Mouse (Mus musculus) kidney, postnatal 14 days (tissue): ENCODE measurements at regions not wholly inside any gene's neighbourhood (a gene's known extent, or its start where the extent isn't known, plus 50 kb on each side); places are given as distances from the start of the nearest gene placed in this dataset.

Experiments used
- DNase-seq: peaks from one replicate; pipeline ENCODE4 v3.0.0; 2022; ENCODE audit warnings: mixed read lengths

DNA sequence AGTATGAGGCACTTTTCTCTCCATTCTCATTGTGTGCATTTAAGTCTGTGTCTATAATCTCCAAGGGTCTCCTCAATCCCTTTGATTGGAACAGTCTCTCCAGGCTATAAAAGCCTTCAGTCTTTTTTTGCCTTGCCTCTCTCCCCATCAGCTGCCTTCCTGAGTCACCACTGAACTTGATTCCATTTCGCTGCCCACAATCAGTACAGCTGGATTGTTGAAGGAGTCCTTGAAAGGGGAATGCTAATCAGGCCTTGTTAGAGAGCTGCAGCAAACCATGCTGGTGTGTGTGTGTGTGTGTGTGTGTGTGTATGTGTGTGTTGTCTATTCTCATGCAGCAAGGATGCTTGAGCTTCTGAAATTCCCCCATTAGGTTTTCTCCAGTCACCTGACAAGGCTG is 129.3 kb upstream of the Parp11 start:
- no peak for DNase-seq

DNA sequence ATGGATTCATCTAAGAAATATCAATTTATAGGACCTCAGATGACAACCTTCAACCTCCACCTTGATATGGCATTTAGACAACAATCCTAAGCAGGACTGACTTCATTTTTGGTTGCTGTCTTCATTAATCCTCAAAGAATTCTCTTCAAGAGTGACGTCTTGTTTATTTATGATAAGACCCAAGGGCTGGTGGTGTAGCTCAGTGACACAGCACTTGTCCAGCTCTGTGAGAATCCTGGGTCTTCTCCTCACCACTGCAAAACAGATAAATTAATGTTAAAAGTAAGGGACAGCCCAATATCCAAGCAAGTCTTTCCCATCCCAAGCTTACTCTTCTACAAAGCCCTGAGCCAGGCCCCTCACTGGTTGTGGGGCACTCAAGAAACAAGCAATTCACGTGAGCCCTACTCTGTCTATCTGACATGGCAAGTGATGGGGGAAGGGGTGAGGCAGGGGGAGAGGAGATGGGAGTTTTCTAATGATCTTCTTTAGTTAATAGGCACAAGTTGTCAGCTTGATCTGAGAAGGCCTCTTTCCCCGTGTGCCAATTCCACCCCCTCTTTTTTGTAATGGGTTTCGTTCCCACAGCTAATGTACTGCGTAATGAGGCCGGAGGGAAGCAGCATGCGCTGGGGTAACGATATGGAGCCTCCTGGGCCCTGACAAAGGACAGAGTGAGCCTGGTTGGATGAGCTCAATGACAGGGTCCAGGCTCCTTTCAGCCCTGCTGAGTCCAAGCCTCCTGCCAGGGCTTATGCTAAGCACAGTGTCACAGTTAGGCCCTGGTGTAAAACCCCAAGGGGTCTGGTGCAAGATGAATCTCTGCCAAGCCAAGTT is 127.7 kb upstream of the Parp11 start:
- DNase-seq, result no peak

DNA sequence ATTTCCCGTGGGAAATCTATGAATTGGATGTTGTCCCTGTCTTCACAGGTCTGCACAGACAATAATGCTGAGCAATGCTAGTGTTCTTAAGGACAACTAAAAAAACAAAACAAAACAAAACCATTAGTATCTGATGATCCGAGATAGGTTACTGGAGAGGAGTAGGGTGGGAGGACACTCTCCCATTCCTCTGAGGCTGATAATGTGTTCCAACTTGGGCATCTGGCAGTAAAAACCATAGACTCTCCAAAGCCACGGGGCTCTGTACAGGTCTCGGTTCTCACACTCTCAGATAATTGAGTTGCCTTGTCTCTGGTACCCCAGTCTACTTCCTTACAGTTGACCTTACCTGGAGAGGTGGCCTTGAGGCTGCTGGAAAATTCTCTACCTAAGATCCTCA is 126.0 kb upstream of the Parp11 start:
- DNase-seq, result no peak

DNA sequence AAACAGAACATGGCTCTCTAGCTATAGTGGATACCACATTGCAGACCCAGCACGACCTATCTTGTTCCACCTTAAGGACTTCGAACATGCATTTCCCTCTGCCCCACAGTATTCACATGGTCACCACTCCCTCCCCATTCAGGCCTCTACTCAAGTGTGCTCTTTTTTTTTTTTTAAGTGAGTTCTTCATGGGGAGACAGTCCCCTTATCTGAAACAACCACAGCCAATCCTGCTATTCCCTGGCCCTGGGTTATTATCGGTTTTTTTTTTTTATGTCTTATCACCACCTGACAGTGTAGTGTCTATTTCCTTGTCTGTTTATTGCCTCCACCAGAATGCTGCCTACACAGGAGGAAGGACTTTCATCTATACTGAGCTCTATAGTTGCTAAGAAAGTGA is 125.6 kb upstream of the Parp11 start:
- no peak for DNase-seq

DNA sequence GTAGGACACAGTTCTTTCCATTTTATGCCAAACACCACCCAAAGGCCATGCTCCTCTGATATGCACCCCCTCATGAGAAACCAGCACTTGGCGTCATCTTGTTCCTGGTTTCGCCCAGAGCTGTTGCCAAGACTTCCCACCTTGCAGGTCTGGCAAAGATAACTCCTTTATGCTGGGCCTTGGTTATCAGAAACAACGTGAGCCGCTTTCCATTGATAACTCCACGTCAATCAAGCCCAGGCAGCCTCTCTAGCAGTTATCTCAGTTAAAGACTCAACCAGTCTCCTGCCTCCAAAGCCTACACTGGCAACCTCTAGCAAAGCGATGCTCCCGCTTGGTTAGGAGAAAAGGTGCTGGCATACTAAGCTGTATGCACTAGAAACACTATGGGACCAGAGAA is 124.2 kb upstream of the Parp11 start:
- no peak for DNase-seq

DNA sequence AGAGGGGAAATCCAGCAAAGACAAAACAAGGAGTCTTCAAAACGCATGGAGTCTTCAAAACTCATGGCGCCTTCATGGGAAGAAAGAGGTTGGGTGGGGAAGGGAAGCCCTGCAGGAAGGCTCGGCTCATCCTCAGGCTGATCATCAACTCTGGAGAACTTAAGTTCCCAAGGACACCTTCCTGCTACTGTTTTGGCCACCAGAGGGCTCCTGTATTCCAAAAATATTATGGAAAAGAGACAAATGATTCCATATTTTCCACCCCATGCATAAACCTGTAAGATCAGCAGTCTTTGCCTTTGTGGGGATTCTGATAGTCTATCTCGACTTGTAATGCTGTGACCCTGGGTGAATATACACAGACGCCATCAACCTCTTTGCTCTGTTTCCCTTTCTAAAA is 121.7 kb upstream of the Parp11 start:
- peak; percentile 71 for DNase-seq

DNA sequence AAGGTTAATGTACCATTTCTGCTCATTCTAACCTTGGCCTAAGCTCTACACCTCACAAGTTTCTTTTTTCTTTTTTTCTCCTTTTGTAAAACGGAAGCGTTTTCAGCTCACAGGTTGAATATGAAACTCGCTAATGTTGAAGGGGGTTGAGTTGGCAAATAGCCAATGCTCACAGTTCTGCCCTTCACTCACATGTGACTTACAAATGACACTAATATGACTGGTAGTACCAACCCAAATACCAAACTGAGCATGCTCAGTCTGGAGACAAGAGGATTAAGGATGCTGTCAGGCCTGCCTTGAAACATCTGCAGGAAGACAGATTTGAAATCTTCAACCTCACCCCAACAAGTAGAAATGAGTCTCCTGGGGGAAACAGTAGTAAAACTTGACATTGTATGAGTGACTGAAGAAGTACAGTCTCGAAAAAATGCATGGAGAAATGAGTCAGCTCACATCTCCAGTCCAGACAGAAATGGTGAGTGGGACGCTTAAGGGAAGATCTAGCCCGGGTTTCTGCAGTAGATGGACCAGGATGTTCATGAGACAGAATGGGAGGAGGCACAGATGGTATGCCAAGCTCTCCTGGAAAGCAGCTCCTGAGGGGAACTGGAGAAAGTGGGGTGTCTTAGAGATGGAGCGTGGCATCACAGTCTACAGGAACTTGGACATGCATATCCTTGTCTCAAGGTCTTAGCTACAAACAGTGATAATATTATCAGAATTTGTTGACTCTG is 120.9 kb upstream of the Parp11 start:
- DNase-seq, result no peak

DNA sequence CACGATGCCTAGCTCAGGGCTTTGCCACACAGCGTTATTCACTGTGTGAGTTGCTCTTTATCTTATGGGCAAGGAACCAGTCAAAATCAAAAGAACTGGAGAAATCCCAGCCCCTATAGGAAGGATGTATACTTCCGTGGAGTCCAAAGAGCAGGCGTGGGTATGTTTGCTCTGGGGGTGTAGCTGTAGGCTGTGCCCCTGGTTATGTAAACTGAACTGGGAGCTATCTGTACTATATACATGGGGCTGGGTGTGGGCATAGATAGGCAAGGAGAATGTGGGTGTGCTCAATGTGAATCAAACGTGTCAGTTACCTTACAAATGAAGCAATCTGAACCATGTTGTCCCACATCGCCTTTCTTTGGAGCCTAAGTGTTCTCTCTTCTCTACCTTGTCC is 120.3 kb upstream of the Parp11 start:
- no peak for DNase-seq

DNA sequence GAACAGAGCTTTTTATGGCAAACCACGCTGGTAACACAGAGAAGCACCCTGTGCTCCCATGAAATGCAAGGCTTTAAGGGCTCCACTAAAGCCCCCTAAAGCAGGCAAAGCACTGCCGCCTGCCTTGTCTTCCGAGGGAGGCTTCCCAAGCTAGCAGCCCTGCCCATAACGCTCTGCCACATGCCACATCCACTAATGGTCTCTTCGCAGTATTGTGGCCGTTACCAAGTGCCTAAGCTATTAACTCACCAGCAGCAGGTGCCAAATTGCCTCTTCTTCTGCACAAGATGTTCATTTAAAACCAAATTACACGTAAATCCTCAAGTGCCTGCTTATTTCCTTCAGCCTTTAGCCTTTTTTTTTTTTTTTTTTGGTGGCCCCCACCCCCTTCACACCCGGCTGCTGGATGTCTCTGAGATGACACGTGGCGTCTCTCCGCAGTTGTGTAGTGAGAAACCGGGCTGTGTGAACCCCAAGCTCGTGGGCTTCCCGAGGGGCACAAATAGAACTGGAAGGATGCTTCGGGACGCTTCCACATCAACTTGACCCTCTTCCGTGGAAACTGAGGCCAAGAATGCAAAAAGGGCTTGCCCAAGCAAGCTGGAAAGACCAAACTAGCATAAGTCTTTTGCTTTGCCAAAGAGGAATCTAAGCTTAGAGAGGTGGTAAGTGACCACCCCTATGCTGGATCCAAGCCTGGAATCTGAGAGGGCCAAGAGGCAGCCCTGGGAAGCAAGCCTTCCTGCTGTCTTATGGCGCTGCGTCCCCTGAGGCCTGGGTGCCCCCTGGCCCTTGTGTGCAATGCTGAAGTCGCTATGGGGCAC is 117.2 kb upstream of the Parp11 start:
- peak; percentile 17 for DNase-seq

DNA sequence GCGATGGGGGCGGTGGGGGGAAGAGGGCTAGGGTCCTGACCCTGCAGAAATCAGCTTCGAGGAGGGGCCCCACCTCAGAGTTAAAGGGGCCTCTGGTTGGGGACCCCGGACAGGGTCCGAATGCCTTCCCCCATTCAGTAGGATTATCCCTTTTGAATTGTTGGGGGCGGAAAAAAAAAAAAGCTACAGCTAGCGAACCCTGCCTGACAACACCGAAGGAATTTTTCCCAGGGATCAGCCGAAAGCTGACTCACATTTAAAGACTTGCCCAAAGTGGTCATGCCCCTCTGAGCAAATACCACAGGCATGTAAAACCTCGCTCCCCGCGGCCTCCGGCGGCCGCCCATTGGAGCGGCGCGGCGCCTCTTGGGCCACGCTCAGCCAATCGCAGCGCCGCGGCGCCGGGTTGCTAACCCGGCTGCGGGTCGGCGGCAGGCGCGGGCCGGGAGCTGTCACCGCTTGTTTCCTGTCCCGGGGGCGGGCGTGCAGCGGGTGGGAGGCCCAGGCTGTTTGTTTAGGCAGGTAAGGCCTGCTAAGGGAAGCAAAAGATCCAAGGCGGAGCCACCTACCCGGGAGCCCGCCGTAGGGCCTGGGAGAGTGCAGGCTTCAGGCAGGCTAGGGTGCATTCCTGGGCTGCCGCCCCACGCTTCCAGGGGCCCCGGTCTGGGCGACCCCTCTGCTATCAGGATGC is 116.5 kb upstream of the Parp11 start:
- peak; percentile 91 for DNase-seq

DNA sequence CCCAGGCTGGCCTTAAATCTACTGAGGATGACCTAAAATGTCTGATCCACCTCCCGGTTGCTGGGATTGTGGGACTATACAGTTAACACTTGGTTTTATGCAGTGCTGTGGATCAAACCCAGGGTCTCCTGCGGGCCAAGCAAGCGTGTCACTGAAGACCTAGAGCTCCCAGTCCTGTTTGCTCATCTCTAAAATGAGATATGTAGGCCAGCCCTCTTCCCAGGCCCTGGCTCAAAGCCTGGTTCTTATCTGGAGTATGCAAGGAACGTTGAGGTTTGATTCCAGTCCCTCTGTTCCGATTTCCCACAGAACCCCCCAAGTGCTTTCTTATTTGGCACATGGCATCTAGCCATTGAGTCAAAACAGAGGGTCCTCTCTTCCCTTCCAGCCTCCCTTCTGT is 115.5 kb upstream of the Parp11 start:
- DNase-seq, result peak; percentile 21

DNA sequence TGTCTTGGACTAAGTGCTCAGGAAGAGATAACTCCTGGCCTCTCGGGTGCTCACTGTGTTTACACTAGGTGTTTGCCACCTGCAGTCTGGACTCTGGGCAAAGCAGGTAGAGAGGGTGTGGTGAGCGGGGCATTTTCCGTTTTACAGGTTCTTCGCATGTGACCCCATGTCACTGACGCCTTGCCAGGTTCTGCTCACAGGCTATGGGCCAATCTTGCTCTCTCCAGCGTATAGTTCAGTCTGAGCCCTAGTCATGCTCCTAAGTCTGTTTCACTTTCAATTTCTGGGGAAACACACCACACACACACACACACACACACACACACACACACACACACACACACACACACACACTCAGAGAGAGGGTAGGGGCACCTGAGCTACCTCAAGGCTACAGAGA is 112.4 kb upstream of the Parp11 start:
- DNase-seq, result no peak

DNA sequence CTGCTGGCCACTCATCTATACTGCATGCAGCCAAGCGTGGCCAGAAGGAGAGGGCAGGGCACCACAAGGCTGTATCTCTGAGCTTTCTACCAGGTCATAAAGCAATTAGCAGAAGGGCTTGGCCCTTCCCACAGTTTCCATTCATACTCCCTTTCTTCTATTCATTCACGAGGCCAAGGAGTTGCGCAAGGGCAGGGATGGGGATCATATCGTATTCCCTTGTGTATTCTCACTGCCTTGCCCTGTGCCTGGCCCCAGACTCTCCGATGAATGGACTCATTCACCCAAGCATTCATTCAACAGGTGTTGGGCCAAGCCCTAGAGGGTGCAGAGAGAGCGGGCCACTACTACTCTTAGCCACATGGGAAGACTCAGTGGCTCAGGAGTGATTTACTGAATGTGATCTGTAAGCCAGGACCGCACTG is 111.2 kb upstream of the Parp11 start:
- no peak for DNase-seq

DNA sequence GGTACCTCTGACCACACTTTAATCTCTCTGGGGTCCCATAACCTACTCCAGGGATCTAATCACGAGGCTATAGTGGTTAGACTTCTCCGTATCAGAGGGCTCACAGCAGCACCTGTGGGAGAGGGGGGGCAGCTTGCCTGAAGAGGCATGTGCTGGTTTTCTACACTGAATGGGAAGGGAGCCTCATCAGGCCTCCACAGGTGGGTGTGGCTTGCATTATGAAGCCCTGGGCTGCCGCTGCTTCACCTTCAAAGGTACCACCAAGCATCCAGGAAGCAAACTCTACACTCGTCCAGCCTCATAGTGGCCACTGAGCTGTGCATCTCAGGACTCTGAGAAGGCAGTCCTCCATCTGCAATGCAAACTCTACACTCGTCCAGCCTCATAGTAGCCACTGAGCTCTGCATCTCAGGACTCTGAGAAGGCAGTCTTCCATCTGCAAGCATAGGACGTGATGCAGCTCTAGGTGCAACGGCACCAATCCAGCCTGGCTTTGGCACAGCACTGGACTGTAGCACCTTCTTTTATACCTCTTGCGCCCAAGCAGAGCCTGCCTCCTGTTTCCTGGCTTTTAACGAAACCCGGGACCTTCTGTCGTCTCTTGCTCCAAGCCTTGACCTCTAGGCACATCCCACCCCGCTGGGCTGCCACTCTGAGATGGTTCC is 110.5 kb upstream of the Parp11 start:
- no peak for DNase-seq

DNA sequence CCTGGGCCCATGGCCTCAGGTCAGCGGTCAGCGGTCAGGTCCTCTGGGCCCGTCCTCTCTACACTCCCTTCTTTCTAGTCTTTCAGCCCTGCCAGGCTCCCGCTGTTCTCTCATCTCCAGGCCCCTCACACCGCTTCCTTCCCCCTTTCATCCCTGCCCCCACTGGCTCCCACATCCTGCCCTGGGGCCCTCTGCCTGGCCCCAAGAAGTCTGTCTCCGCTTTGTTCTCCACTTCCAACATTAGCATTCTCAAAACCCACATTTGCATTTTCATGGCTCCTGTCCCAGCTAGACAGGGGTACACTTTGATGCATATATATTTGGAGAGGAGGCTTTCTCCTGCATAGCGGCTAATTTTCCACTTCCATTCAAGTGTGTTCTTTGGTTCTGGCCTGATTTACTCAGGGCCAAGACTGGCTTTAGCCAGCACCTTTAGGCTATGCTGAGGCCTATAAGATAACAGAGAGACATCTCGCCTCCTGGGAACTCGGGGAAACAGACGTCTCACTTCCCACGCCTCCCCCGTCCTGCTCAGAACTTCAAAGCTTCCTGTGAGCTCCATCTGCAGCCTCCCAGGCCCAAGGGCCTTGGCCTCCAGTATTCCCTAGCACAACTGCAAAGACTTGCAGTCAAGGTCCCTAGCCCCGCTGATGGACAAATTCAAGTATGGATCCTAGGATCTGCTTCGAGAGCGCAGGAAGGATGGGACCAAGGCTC is 109.8 kb upstream of the Parp11 start:
- DNase-seq, result no peak

DNA sequence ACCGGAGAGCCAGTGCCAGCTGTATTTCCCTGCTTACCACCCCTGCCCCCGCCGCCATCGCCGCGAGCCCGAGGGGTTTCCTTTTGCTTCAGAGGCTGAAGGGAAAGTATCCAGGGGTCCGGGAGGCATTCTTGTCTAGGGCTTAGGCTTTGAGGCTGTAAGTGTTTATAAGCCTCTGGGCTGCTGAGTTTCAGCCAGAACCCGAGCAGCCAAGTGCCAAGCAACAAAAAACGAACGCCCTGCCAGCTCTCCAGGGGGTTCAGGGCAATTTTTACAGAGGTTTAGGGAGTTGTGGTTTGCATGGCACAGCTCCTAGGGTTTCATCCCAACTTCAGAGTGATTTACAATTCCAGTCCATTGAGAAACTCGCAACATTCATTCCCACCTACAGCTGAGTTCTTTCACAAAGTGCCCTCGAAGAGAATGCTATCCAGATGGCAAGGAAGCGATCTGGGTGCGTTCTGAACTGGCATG is 109.2 kb upstream of the Parp11 start:
- DNase-seq, result no peak

DNA sequence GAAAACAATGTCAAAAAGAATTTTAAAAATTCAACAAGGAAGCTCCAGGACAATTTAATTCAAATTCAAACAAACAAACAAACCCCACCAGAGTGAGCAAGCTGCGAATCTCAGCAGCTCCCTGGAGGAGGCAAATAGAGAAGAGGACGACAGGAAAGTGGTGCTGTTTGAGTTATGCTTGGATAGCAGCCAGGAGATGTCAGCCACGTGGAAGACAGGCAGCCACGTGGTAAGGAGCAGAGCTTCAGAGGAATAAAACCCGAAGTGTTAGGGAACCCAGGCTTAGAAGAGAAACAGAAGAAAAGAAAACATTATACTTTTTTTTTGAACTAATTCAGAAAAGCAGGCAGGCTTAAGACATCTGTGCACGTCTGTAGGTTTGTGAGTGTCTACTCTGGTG is 108.2 kb upstream of the Parp11 start:
- no peak for DNase-seq

DNA sequence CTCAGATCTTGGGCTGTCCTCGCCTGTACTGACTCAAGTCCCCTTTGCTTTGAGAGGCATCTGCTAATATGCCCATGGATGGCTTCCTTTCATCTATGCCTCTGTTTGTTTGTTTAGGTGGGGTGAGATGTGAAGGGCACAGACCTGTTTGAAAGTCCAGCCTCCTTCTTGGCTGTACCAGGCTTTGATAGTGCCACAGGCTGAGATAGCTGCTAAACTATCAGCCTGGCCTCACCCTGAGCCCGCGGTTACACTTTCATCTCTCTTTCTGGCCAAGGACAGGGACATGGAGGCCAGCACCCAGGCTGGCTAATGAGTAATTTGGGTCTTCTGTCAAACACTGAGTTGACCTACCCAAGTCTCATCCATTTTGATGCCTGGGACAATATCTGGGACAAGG is 105.0 kb upstream of the Parp11 start:
- no peak for DNase-seq

DNA sequence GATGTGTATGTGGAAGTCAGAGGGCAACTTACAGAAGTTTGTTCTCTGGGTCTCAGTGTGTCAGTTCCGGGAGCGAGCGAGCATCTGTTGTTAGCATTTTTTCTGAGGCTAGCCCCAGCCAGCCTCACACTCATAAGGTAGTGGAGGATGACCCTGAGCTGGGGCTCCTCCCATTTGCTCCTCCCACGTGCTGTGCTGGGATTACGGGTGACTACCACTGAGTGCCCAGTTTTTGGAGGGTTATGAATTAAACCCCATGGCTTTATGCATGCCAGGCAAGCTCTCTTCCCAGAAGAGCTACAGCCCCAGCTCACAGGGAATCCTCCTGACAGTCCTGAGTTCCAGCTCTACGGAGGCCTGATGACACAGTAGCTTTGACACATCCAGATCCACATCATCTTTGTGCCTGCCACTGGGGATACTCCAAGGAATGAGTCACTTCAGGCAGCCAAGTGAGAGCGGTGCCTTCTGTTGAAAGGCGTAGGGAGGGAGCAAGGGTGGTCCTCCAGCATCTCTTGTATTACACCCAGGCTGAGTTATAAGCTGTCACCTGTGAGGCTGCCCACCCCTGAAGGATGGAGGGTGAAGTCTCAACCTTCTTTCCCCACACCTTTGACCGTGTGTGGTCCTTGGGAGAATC is 97.8 kb upstream of the Parp11 start:
- no peak for DNase-seq

DNA sequence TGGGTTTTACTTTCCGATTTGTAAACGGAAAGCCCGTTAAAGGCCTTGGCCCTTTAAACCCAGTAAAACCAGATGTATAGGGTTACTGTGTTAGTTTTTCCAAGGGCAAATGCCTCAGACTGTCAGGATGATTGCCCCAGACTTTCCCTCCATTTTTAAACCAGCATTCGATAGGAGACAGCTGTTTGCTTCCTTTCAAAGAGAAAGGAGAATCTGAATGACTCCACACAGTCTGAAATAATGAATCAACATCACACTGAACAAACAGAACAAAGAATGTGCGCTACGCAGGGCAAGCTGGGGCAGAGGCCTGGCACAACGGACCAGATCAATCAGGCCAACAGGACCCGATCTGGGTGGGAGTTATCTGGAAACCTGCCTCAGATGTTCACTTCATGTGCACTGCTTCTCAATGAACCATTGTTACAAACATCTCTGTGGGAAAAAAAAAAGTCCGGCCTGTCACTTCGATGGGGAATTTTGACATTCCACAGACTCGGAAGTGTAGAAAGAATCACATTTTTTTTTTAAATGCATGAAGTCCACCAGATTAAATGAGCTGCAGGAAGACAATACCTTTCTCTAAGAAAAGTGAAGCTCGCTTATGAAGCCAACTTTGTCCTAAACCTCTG is 97.0 kb upstream of the Parp11 start:
- DNase-seq, result no peak

DNA sequence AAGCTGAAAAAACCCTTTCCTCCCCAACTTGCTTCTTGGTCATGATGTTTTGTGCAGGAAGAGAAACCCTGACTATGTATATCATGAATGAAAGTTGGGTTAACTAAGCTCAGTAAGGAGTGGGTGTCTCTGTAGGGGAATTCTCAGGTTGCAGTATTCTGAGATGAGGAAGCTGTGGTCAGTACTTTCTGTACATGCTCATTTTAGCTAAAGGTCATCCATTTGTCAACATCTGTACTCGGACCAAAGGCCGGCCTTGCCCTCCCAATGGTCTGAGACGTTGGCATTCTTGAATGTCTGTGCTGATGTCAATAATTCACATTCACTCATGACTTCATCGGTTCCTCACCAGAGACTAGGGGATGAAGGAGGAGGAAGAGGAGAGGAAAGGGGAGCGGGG is 94.9 kb upstream of the Parp11 start:
- no peak for DNase-seq
